Mouse (Mus musculus): ENCODE data around the gene Nsf.

- TF ChIP-seq GATA1 (IDR thresholded peaks at IDR 0.05; ENCODE audit: low read length) (no peak), TAL1 (IDR thresholded peaks at IDR 0.05; ENCODE audit: low read length) (no peak)
Measured at GRCm38 (mm10) chr11:103862951-103863350, 90.9 kb downstream of the Nsf start.

All from erythroblast, embryonic 14.5 days (primary cell).